Mouse (Mus musculus) neural tube, embryonic 15.5 days (tissue): ENCODE data around the gene Tor1aip1. TPM values are rescaled to one million over a fixed set of nuclear protein-coding genes. Genes with fewer than 3 reads are reported as not detected.

Experiments used
- ATAC-seq: fragments of 200-750 bp; cut with Nextera tagmentation; 2 replicates; pipeline ENCODE4 v1.8.0; 2017; ENCODE audit warnings: mild to moderate bottlenecking, moderate TSS enrichment, moderate library complexity; ENCODE audit not compliant: low FRiP score
- H3K27ac ChIP-seq: fragments of 300-500 bp; sonication (generic); replicated peaks from 2 replicates; pipeline ENCODE4 v1.5.1; 2015; ENCODE audit warnings: mild to moderate bottlenecking, inconsistent platforms
- H3K27me3 ChIP-seq: fragments of 300-500 bp; sonication (generic); replicated peaks from 2 replicates; pipeline ENCODE4 v1.6.1; 2015; ENCODE audit warnings: inconsistent platforms
- H3K36me3 ChIP-seq: fragments of 300-500 bp; sonication (generic); 2 replicates; pipeline ENCODE4 v1.6.1; 2015; ENCODE audit warnings: inconsistent platforms
- H3K4me1 ChIP-seq: fragments of 300-500 bp; sonication (generic); 2 replicates; pipeline ENCODE4 v1.6.1; 2015; ENCODE audit warnings: inconsistent platforms
- H3K4me2 ChIP-seq: fragments of 300-500 bp; sonication (generic); 2 replicates; pipeline ENCODE4 v1.6.1; 2015; ENCODE audit warnings: inconsistent platforms, mild to moderate bottlenecking, moderate library complexity
- H3K4me3 ChIP-seq: fragments of 300-500 bp; sonication (generic); replicated peaks from 2 replicates; pipeline ENCODE4 v1.5.1; 2015; ENCODE audit warnings: mild to moderate bottlenecking, inconsistent platforms
- H3K9ac ChIP-seq: fragments of 300-500 bp; sonication (generic); replicated peaks from 2 replicates; pipeline ENCODE4 v1.6.1; 2015; ENCODE audit warnings: mild to moderate bottlenecking, inconsistent platforms
- H3K9me3 ChIP-seq: fragments of 300-500 bp; sonication (generic); replicated peaks from 2 replicates; pipeline ENCODE4 v1.6.1; 2016; ENCODE audit warnings: inconsistent platforms
- WGBS: fragments of 180-500 bp; shearing (Covaris S2); methylation state at CpG from one replicate; pipeline ENCODE4 v1.1.7; 2015; ENCODE audit warnings: mixed read lengths; 5-methylcytosine and 5-hydroxymethylcytosine counted together
- polyA plus RNA-seq: library from polyadenylated mRNA; unstranded; fragments of >200 nt; fragmentation: Nextera tagmentation; extraction: Ambion mirVana; gene quantifications from 2 replicates; pipeline ENCODE4 v1.2.1, GENCODE M21; 2015

Tor1aip1 gene
- polyA plus RNA-seq, 1 experiment from 2014 or later: 20.4 TPM

DNA sequence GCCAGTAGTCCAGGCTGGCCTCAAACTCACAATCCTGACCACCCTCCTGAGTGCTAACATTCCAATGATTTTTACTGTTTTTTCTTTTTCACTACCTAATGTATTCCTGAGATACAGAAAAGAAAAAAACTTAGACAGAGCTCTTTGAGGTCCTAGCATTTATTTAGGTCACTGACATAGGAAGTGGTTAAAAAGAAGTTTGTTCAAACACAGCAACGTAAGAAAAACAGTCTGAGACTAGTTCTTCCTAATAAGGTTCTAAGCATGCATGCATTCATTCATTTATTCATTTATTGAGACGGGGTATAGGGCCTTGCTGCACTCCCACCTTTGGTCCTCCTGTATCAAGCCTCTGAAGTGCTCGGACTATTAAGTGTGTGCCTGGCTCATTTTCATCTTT lies 8.4 kb downstream of the Tor1aip1 start:
- H3K27ac ChIP-seq: no peak overlapping the region
- H3K36me3 ChIP-seq: peaks cover 36% of the 10 kb centered on the region
- ATAC-seq: no peak

DNA sequence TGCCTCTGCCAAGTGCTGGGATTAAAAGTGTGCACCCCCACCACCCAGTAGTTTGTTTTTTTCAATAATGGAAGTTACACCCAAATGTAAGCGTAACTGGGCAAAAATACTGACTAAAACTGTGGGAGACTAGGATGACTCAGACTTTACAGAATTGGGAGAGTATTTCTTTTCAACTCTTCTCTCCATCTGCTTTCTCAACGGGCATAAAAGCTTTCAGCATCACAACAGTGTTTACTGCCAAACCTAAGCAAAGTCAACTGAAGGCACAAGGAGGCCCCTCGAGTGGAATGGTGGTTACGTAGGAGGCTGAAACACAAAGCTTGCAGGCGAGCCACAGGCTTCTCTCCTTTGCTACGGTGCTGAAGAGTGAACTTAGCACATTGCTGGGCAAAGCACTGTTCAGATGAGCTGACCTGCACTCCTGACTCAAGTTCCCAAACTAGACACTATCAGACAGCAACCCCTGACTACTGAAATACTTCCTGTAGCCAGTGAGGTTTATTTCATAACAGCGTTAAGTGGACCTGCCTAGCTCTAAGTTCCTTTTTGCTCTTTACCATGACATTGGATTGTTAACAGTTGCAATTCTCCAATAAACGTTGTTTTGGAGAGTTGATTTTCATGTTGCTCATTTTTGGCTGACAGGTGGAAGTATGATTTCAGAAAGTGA lies 11.3 kb downstream of the Tor1aip1 start:
- peaks cover 30% of the 10 kb centered on the region for H3K36me3 ChIP-seq
- H3K9me3 ChIP-seq: no peaks in the 10 kb centered on the region
- H3K27ac ChIP-seq: no peak overlapping the region
- H3K4me3 ChIP-seq: no peak overlapping the region
- no peak overlapping the region for H3K9ac ChIP-seq
- H3K4me1 ChIP-seq: no peaks in the 10 kb centered on the region
- WGBS: 86% methylated on average over 8 of the region's 8 CpGs
- no peaks in the 10 kb centered on the region for H3K27me3 ChIP-seq
- ATAC-seq: no peak
- H3K4me2 ChIP-seq: no peak overlapping the region

More for the DNA sequence above, 8.4 kb downstream of the Tor1aip1 start:
- WGBS: 94% methylated on average over 3 of the region's 3 CpGs
- Histone ChIP-seq H3K4me1 (no peaks in the 10 kb centered on the region), H3K9me3 (no peaks in the 10 kb centered on the region), H3K9ac (no peak overlapping the region), H3K4me2 (no peak overlapping the region), H3K4me3 (no peak overlapping the region), H3K27me3 (no peaks in the 10 kb centered on the region)

DNA sequence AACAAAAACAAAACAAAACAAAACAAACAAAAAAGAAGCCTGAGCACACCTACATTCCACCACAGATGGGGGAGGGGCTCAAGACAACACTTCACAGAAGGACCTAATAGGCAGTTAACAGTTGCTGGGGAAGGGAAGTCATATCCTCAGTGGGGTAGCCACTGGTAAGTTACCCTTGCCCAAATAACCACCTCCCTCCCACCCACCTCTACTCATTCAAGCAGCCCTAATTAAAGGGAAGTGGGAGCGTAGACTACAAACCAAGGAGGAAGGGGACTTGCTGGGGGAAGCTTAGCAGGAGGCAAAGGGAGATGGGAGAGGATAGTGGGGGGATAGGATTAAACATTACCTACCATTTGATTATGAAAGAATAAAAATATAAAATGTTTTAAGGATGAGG lies 15.9 kb downstream of the Tor1aip1 start:
- Histone ChIP-seq H3K9me3 (no peaks in the 10 kb centered on the region), H3K9ac (no peak overlapping the region), H3K27ac (no peak overlapping the region), H3K4me3 (no peak overlapping the region), H3K27me3 (no peaks in the 10 kb centered on the region), H3K4me1 (no peaks in the 10 kb centered on the region), H3K4me2 (no peak overlapping the region), H3K36me3 (peaks cover 42% of the 10 kb centered on the region)
- ATAC-seq: no peak
- 87% methylated on average over 1 of the region's 1 CpGs for WGBS

DNA sequence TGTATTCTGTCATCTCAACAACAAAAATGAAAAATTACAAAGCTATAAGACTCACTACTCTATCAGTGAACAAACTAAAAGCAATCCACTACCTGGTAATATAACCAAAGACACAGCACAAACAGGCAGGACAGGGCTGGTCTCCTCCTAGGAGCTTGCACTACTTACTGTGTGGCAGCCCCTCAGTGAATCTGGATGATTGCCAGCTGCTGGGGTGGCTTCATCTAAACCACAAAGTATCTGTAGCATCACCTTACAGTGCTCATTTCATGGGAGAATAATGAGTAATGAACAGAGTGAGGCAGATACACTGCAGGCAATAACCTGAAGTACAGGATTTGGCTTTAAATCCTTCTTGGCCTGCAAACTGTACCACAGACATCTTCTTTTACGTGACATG lies 16.5 kb downstream of the Tor1aip1 start:
- Histone ChIP-seq H3K4me3 (no peak overlapping the region), H3K9me3 (no peaks in the 10 kb centered on the region), H3K27me3 (no peaks in the 10 kb centered on the region), H3K4me2 (no peak overlapping the region), H3K36me3 (peaks cover 47% of the 10 kb centered on the region), H3K4me1 (no peaks in the 10 kb centered on the region), H3K27ac (no peak overlapping the region), H3K9ac (no peak overlapping the region)
- WGBS: 97% methylated on average over 1 of the region's 1 CpGs
- no peak for ATAC-seq

DNA sequence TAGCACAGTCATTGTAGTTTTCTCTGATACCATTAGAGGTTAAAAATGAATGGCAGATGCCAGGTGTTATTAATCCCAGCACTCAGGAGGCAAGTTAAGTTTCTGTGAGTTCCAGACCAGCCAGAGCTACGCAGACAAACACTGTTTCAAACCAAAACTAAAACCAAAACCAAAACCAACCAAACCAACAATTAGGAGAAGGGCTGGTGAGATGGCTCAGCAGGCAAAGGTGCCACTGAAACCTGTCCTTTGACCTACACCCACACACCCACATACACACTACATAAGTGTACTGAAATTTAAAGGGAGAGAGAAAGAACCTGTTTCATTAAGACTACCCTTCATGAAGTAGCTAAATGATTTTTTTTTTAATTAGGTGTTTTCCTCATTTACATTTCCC lies 27.3 kb downstream of the Tor1aip1 start:
- Histone ChIP-seq H3K27ac (no peak overlapping the region), H3K27me3 (no peaks in the 10 kb centered on the region), H3K9ac (no peak overlapping the region), H3K4me2 (no peak overlapping the region), H3K9me3 (no peaks in the 10 kb centered on the region), H3K4me3 (no peak overlapping the region), H3K4me1 (no peaks in the 10 kb centered on the region), H3K36me3 (peaks cover 48% of the 10 kb centered on the region)
- WGBS: 100% methylated on average over 1 of the region's 1 CpGs
- no peak for ATAC-seq

DNA sequence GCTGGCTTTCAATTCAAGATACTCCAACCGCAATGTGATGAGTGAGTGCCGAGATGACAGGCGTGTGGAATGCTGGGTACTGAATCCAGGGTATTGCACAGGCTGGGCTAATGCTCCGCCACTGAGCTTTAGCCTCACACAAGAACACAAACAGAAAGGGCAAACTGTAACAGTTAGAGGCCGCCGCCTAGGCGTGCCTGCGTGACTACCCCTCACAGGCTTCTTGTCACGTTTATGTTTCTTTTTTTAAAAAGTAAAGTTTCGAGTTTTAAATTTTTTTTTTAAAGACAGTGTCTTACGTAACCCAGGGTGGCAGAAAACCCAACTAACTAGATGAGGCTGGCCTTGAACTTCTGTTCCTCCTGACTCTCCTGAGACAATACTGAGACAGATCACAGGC lies 30.4 kb downstream of the Tor1aip1 start:
- H3K9me3 ChIP-seq: no peaks in the 10 kb centered on the region
- no peaks in the 10 kb centered on the region for H3K4me1 ChIP-seq
- H3K9ac ChIP-seq: no peak overlapping the region
- H3K36me3 ChIP-seq: peaks cover 32% of the 10 kb centered on the region
- no peaks in the 10 kb centered on the region for H3K27me3 ChIP-seq
- no peak overlapping the region for H3K4me3 ChIP-seq
- H3K27ac ChIP-seq: no peak overlapping the region
- 93% methylated on average over 11 of the region's 11 CpGs for WGBS
- ATAC-seq: no peak
- no peak overlapping the region for H3K4me2 ChIP-seq

DNA sequence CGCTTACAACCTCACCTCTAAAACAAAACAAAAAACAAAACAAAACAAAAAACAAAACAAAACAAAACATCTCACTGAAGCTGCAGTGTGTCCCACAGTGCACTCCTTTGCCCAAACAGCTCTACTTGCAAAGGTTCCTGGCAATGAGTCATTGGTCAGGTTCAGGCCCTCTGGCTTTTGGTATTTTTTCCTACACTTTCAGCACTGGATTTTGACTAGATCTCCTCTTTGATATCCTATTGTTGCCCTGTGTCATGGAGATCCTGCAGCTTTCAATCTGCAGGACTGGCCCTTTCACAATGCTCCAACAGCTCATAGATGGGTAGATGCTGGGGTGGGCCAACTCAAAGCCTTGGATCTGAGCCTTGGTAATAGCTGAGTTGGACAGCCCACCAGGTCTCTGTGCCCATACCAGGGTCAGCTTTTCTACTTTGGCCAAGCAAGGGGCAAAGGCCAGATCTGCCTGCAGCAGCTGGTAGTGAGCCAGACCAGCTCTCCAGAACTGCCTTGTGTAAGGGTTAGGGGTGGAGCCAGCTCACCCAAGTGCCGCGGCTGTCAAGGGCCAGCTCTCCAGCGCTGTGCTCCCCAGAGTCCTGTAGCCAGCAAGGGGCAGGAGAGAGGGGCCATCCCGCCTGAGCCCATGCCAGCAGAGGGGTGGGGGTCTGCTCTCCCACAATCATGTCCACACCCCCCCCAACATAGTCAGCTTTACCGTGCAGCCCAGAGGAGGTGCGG lies 32.9 kb downstream of the Tor1aip1 start:
- Histone ChIP-seq H3K9me3 (no peaks in the 10 kb centered on the region), H3K4me3 (no peak overlapping the region), H3K4me1 (no peaks in the 10 kb centered on the region), H3K9ac (no peak overlapping the region), H3K27me3 (no peaks in the 10 kb centered on the region), H3K27ac (no peak overlapping the region), H3K36me3 (peaks cover 22% of the 10 kb centered on the region), H3K4me2 (no peak overlapping the region)
- 93% methylated on average over 7 of the region's 7 CpGs for WGBS
- no peak for ATAC-seq

DNA sequence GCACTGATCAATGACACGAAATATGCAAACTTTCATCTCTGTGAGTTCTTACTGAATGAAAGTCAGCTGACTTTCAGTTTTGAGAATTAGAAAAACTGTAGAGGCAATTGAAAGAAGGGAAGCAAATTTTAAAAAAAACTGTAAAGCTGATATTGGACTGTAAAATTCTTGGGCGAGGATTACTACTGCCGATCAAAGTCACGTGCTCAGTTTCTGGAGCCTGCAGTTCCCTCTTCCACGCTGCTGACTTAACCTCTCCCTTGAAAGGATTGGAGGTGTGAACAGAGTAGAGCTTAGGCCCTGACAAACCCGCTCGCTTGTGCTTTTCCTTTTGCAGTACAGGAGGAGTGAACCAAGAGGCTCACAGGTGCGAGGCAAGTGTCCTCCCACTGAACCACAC lies 33.9 kb downstream of the Tor1aip1 start:
- H3K4me2 ChIP-seq: no peak overlapping the region
- 93% methylated on average over 8 of the region's 8 CpGs for WGBS

DNA sequence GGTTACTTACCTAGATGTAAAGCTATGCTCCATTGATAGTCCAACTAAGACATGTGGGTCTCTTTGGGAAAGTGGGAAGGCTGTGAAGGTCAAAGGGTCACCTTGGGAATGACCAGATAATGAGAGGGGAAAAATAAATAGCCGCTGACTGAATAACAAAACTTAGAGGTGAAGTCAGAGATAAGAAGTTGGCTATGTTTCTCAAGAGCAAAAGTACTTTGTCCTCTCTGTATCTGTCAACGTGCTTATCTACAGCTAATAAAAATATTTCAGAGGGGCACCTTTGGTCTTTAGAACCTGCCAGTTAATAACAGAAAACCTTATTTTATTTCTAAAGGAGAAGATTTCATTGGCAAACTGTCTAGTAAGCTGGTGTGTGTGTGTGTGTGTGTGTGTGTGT lies 40.7 kb downstream of the Tor1aip1 start:
- Histone ChIP-seq H3K4me1 (no peaks in the 10 kb centered on the region), H3K9me3 (no peaks in the 10 kb centered on the region), H3K4me3 (no peak overlapping the region), H3K4me2 (no peak overlapping the region), H3K36me3 (no peaks in the 10 kb centered on the region), H3K9ac (no peak overlapping the region), H3K27me3 (no peaks in the 10 kb centered on the region), H3K27ac (no peak overlapping the region)
- ATAC-seq: no peak
- WGBS: 75% methylated on average over 2 of the region's 2 CpGs

More for the DNA sequence above, 33.9 kb downstream of the Tor1aip1 start:
- H3K27me3 ChIP-seq: no peaks in the 10 kb centered on the region
- ATAC-seq: no peak
- H3K9ac ChIP-seq: no peak overlapping the region
- no peaks in the 10 kb centered on the region for H3K9me3 ChIP-seq
- no peak overlapping the region for H3K4me3 ChIP-seq
- H3K4me1 ChIP-seq: no peaks in the 10 kb centered on the region
- peaks cover 15% of the 10 kb centered on the region for H3K36me3 ChIP-seq
- H3K27ac ChIP-seq: no peak overlapping the region

DNA sequence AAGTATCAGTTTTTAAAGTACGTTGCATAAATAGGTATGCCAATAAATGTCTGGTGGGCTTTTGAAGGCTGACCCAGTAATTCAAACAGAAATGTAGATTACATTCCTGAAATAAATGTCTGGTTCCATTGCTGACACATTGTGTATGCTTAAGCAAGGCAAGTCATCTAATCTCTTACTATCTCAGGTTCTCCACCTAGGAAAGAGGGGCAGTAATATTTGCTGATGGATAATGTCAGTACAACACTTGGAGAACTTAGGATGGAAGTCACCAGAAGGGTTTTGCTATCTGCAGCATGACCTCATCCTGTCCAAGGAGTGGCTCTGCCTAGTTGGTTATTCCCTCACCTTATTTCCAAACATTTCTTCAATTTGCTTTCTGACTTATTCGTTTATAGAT lies 41.8 kb downstream of the Tor1aip1 start:
- no peaks in the 10 kb centered on the region for H3K9me3 ChIP-seq
- 85% methylated on average over 2 of the region's 2 CpGs for WGBS
- H3K27me3 ChIP-seq: no peaks in the 10 kb centered on the region
- no peak overlapping the region for H3K4me2 ChIP-seq
- H3K36me3 ChIP-seq: no peaks in the 10 kb centered on the region
- H3K27ac ChIP-seq: no peak overlapping the region
- H3K4me1 ChIP-seq: no peaks in the 10 kb centered on the region
- H3K9ac ChIP-seq: no peak overlapping the region
- ATAC-seq: no peak
- no peak overlapping the region for H3K4me3 ChIP-seq

DNA sequence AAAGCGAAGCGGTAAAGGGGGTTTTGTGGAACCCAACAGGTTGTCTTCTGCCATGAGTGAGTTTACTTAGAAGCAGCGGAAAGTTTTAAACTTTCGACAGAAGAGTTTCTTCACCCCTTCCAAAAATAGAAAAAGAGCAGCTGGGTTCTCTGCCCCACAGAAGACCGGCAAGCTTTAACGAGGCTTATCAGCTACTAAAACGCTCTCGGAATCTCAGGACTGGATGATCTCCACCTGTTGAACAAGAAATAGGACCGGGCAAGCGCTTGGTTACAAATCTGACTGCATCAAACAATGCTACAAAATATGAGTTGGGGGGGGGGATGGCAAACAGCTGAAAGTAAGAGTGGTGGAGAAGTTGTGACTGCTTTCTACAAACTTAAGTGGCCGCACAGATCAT lies 45.9 kb downstream of the Tor1aip1 start:
- Histone ChIP-seq H3K4me1 (no peaks in the 10 kb centered on the region), H3K4me2 (no peak overlapping the region), H3K27me3 (no peaks in the 10 kb centered on the region), H3K36me3 (no peaks in the 10 kb centered on the region), H3K27ac (no peak overlapping the region), H3K4me3 (no peak overlapping the region), H3K9me3 (no peaks in the 10 kb centered on the region), H3K9ac (no peak overlapping the region)
- ATAC-seq: no peak
- WGBS: 84% methylated on average over 11 of the region's 11 CpGs

DNA sequence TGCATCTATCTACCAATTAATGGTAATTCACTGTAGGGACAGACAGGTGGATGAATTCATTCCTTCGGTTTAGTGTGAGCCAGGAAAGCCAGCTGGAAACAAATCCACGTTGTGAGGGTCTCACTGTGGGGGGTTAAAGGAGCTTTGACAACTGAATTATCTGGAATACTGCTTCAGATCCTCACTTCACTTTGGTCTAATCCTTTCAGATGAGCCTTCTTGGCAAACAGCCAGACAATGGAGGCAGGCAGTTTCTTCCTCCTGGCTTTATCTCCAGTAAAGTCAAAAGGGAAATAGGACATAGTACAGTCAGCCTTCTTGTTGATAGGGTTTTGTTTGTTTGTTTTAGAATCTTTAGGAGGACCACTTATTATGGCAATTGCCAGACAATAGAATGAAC lies 46.9 kb downstream of the Tor1aip1 start:
- Histone ChIP-seq H3K9ac (no peak overlapping the region), H3K36me3 (no peaks in the 10 kb centered on the region), H3K4me2 (no peak overlapping the region), H3K4me1 (no peaks in the 10 kb centered on the region), H3K27me3 (no peaks in the 10 kb centered on the region), H3K9me3 (no peaks in the 10 kb centered on the region), H3K4me3 (no peak overlapping the region), H3K27ac (no peak overlapping the region)
- ATAC-seq: no peak
- WGBS: 15% methylated on average over 2 of the region's 2 CpGs
